Mouse (Mus musculus) kidney, embryonic 16.5 days (tissue): ENCODE results near the gene Sult1c2. TPM values are rescaled to one million over a fixed set of nuclear protein-coding genes. Genes with fewer than 3 reads are reported as not detected.
"Not testable (repeated sequence)": the region's sequence is repeated elsewhere in the genome, so short reads cannot be mapped to it uniquely, and the experiment has no call there.

Experiments
- ATAC-seq: fragments of 200-750 bp; cut with Nextera tagmentation; 2 replicates; pipeline ENCODE4 v1.8.0; 2017; ENCODE audit warnings: moderate TSS enrichment; ENCODE audit not compliant: low FRiP score, low TSS enrichment
- H3K27ac ChIP-seq: fragments of 300-500 bp; sonication (generic); 2 replicates; pipeline ENCODE4 v1.5.1; 2014; ENCODE audit warnings: low read length
- H3K27me3 ChIP-seq: fragments of 300-500 bp; sonication (generic); 2 replicates; pipeline ENCODE4 v1.6.1; 2014; ENCODE audit warnings: low read length, control low read depth, mixed read lengths; ENCODE audit not compliant: insufficient read depth
- H3K36me3 ChIP-seq: fragments of 300-500 bp; sonication (generic); 2 replicates; pipeline ENCODE4 v1.6.1; 2014; ENCODE audit warnings: low read length, control low read depth, mixed read lengths; ENCODE audit not compliant: insufficient read depth
- H3K4me1 ChIP-seq: fragments of 300-500 bp; sonication (generic); 2 replicates; pipeline ENCODE4 v1.6.1; 2014; ENCODE audit warnings: low read length, control low read depth, mixed read lengths; ENCODE audit not compliant: insufficient read depth
- H3K4me2 ChIP-seq: fragments of 300-500 bp; sonication (generic); replicated peaks from 2 replicates; pipeline ENCODE4 v1.6.1; 2014; ENCODE audit warnings: low read depth, low read length
- H3K4me3 ChIP-seq: fragments of 300-500 bp; sonication (generic); 2 replicates; pipeline ENCODE4 v1.5.1; 2014; ENCODE audit warnings: mild to moderate bottlenecking, low read length
- H3K9ac ChIP-seq: fragments of 300-500 bp; sonication (generic); replicated peaks from 2 replicates; pipeline ENCODE4 v1.6.1; 2014; ENCODE audit warnings: low read length
- H3K9me3 ChIP-seq: fragments of 300-500 bp; sonication (generic); 2 replicates; pipeline ENCODE4 v1.6.1; 2016; ENCODE audit warnings: low read length, control low read depth
- WGBS: fragments of 180-500 bp; shearing (Covaris S2); extraction: QIAGEN DNeasy Blood & Tissue Kit; methylation state at CpG from one replicate; pipeline ENCODE4 v1.1.7; 2014; 5-methylcytosine and 5-hydroxymethylcytosine counted together
- polyA plus RNA-seq: library from polyadenylated mRNA; unstranded; fragments of >200 nt; fragmentation: Nextera tagmentation; extraction: Ambion mirVana; gene quantifications from 2 replicates; pipeline ENCODE4 v1.2.1, GENCODE M21; 2015

Gene Sult1c2
- polyA plus RNA-seq, 1 experiment from 2014 or later, result 4.5 TPM

DNA sequence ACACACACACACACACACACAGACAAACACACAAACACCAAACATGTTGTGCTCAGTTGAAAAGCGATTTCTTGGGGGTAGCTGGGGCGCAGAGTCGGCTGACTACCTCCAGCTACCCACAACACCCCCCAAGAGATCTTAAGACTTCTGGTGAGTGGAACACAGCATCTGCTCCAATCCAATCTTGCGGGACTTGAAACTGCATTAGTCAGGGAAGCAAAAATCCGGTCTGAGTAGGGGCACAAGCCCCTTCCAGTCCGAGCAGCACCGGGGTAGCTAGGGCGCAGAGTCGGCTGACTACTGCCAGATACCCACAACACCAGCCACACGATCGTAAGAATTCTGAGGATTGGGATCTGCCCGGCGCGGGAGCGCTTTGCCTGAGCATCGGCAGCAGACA, 42.2 kb downstream of the Sult1c2 start:
- H3K27ac ChIP-seq, ATAC-seq, H3K9ac ChIP-seq, H3K9me3 ChIP-seq, H3K4me2 ChIP-seq, H3K4me3 ChIP-seq, H3K4me1 ChIP-seq, H3K27me3 ChIP-seq, H3K36me3 ChIP-seq: not testable (repeated sequence)
- WGBS, result 85% methylated on average over 16 of the region's 16 CpGs

- Histone ChIP-seq H3K4me1 (no peaks in the 10 kb centered on the region), H3K27me3 (no peaks in the 10 kb centered on the region), H3K4me2 (no peak overlapping the region), H3K9me3 (no peaks in the 10 kb centered on the region), H3K9ac (no peak overlapping the region), H3K4me3 (no peak overlapping the region), H3K36me3 (no peaks in the 10 kb centered on the region), H3K27ac (no peak overlapping the region)
- ATAC-seq, result no peak
- WGBS, result 68% methylated on average over 1 of the region's 1 CpGs
Measured at GRCm38 (mm10) chr17:53783381-53783780, 62.8 kb downstream of the Sult1c2 start.

Other genes with a start within 250 kb of the Sult1c2 start
- gene Sgo1, start 157.0 kb downstream of the Sult1c2 start, polyA plus RNA-seq, result 32.2 and 33.8 TPM in 2 replicates
- gene Sult1c1, start 144.3 kb upstream of the Sult1c2 start, polyA plus RNA-seq, result not detected in 2 replicates